Mouse (Mus musculus): Measurements from ENCODE around the gene Ctcfl.

- no peak for TF ChIP-seq CTCF (IDR thresholded peaks at IDR 0.05; ENCODE audit: borderline replicate concordance, control insufficient read depth, extremely low read depth, insufficient read depth, low read length, poor library complexity)
- no peak for TF ChIP-seq POLR2A (IDR thresholded peaks at IDR 0.05; ENCODE audit: control insufficient read depth, extremely low read depth, insufficient read depth, low read length, poor library complexity)
These were observed 71.1 kb downstream of the Ctcfl start for GRCm38 (mm10) chr2:173048041-173048745.

Measured in thymus, adult 2 months (tissue).